Comparison of ENCODE assay signal across 8 mouse cellular contexts in the genomic region with DNA sequence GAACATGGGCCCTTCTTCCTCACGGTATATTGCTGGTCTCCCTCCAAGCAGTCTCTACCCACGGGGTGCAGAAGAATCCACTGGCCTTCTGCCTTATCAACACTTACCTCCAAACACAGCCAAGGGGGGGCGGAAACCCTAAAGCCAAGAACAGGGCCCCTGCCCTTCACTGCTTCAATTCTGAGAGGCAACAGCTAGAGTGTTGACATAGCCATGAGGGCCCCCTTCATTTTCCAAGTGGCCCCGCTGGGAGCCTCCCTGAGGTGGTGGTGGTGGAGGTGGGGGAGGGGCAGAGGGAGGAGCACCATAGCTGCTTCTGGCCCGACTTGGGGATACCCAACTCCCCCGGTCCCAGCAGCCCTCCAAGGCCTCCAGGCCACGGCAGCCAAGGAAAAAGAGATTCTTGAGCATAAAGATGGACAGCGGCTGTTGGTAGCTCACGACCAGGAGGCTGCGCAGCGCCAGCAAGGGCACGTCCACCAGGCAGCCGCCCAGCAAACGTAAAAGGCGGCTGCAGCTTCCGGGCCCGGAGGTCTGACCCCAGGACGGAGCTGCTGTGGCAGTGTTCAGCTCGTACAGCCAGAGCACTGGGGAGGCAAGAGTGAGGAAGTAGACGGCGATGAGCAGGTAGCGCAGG. TPM values are rescaled to one million over a fixed set of nuclear protein-coding genes. Genes with fewer than 3 reads are reported as not detected.
DNase-seq lines count a peak whose midpoint lies in the region.

No protein-coding gene starts in this region.

- H3K4me3 ChIP-seq in heart, embryonic 10.5 days = peak overlapping the region; percentile 79

- H3K4me1 ChIP-seq in heart, embryonic 10.5 days = peaks cover 35% of the 10 kb centered on the region

- H3K9me3 ChIP-seq in heart, embryonic 10.5 days = no peaks in the 10 kb centered on the region

- DNase-seq in heart, embryonic 10.5 days (ENCODE audit: low spot score) = peak; percentile 76
- DNase-seq in heart, adult 9 months (ENCODE audit: low spot score in 2 of 2) = no peak
- peak; percentile 40 for DNase-seq in R1 (ENCODE audit: low read depth, low spot score)
- peak; percentile 9 for DNase-seq in induced T-regulatory cell, adult 2 months (ENCODE audit: low read depth)
- peak; percentile 76 to 88 for DNase-seq in lung, postnatal 4 days
- no peak for DNase-seq in adrenal gland, adult 8-10 months
- DNase-seq in left cerebral cortex, postnatal 36 days (ENCODE audit: low spot score in 2 of 2) = no peak
- no peak for DNase-seq in B cell, adult 2 months

- WGBS in heart, embryonic 10.5 days = 10% methylated on average over 22 of the region's 22 CpGs

- intact Hi-C loops in left cerebral cortex, postnatal 36 days (cut with DNase I) = no loop called here

- no peak overlapping the region for H3K27ac ChIP-seq in heart, embryonic 10.5 days

- H3K36me3 ChIP-seq in heart, embryonic 10.5 days = no peaks in the 10 kb centered on the region

- peaks cover 64% of the 10 kb centered on the region for H3K27me3 ChIP-seq in heart, embryonic 10.5 days (ENCODE audit: insufficient read depth, poor library complexity, severe bottlenecking)

RNA-seq across cellular contexts. Expression of gene Tmem121b, which starts 1.6 kb away (rescaled TPM):
- 0.03 and 0.07 TPM in 2 replicates for polyA plus RNA-seq in heart, embryonic 10.5 days (2016; fragmentation: Nextera tagmentation; extraction: Ambion mirVana)
- total RNA-seq in adrenal gland, adult 8-10 months (2022) = under 1 TPM in 3 of 4 experiments, not detected in 1; 0.07 to 0.12 (median 0.08) TPM
- total RNA-seq in left cerebral cortex, postnatal 36 days (2021) = 10 to 100 TPM; 58.9 to 66.1 TPM

RNA-seq across cellular contexts. Expression of gene Il17ra, which starts 28.9 kb away (rescaled TPM):
- polyA plus RNA-seq in heart, embryonic 10.5 days (2016; fragmentation: Nextera tagmentation; extraction: Ambion mirVana) = 4.6 and 6.5 TPM in 2 replicates
- 10 to 100 TPM; 12.9 to 14.8 (median 13.4) TPM for total RNA-seq in adrenal gland, adult 8-10 months (2022)
- total RNA-seq in left cerebral cortex, postnatal 36 days (2021) = 10 to 100 TPM; 14.6 to 16.8 TPM

RNA-seq across cellular contexts. Expression of gene Hdhd5, which starts 39.1 kb away (rescaled TPM):
- 20.5 and 20.6 TPM in 2 replicates for polyA plus RNA-seq in heart, embryonic 10.5 days (2016; fragmentation: Nextera tagmentation; extraction: Ambion mirVana)
- 10 to 100 TPM; 35.7 to 48.0 (median 40.7) TPM for total RNA-seq in adrenal gland, adult 8-10 months (2022)
- total RNA-seq in left cerebral cortex, postnatal 36 days (2021) = 10 to 100 TPM; 30.9 to 44.9 TPM

Comparison
In these comparisons a context has a peak if more than half of its experiments do, and no peak if none do; other contexts are left out.
1. DNase-seq: peak in heart, embryonic 10.5 days (single experiment), R1 (single experiment), induced T-regulatory cell, adult 2 months (single experiment) and lung, postnatal 4 days (2 of 2); none in heart, adult 9 months (0 of 2), adrenal gland, adult 8-10 months (single experiment), left cerebral cortex, postnatal 36 days (0 of 2) and B cell, adult 2 months (0 of 2).
2. RNA of gene Tmem121b, which starts 1.6 kb away (total RNA-seq): 58.9 to 66.1 TPM in left cerebral cortex, postnatal 36 days; 0.07 to 0.12 TPM in adrenal gland, adult 8-10 months; every median in the first group is over 10 times any median in the second.